Mouse (Mus musculus): ENCODE results near the gene Hao2. TPM values are rescaled to one million over a fixed set of nuclear protein-coding genes. Genes with fewer than 3 reads are reported as not detected.

Gene Hao2
- polyA plus RNA-seq (2014; fragmentation: Illumina TruSeq; extraction: RNeasy Lipid Tissue Mini Kit (QIAGEN cat#74804)), result 203 TPM

DNA sequence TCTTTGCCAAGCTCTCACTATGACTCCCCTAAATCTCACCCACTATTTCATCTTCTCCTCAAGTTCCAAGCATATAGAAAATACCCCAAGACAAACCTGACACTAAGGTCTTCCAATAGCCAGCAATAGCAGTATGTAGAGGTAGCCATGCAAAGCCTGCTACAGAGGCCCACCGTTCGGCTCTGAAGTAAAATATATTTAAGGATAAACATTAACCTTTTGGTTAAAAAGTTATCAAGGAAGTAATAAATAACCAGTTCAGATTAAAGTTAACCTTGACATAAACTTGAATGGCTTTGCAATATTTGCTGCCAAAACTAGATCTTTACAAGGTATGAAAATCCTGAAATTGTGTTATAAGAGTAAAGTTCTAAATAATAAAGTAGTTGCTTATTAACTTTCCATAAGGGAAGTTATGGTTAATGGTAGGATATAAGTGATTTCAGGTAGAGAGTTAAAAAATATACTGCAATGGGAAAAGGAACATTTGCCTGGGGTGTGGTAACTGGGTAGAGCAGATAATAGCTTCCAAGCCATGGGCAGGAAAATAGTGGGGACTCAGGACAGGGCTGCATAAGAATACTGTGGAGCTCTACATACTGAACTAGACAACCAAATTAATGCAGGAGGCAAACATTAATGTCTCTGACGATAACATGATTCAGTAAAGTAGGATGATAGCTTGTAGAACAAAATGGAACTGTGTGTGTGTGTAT is at the start of gene Hao2:
Gene Hao2, minus strand, starts transcription at position 183 of the 716 bp plus-strand sequence.

DNA sequence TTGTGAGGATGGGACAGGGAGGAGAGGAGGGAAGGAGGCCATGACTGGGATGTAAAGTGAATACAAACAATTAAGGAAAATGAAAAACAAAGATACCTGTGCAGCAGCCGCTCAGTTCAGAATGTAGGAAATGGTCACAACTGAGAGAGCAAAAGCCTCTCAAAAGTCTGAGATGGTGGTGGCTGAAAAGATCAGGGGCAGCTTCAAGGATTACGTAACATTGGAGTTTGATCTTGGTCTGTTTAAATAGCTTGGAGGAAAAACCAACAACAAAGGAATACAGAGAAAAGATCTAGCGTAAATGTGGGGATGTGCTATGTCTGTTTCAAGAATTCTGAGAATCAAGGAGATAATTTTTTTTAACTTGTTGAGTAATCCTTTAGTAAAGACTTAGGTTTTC is 33.5 kb downstream of the Hao2 start, which contains the start of gene Hsd3b1:
Gene Hsd3b1, minus strand, starts transcription at position 219 of the 400 bp plus-strand sequence.

Other genes starting within 250 kb of the Hao2 start
- gene Hsd3b2, start 168.7 kb downstream of the Hao2 start, polyA plus RNA-seq (2014; fragmentation: Illumina TruSeq; extraction: RNeasy Lipid Tissue Mini Kit (QIAGEN cat#74804)), result not detected
- gene Hsd3b3, start 130.1 kb downstream of the Hao2 start, polyA plus RNA-seq (2014; fragmentation: Illumina TruSeq; extraction: RNeasy Lipid Tissue Mini Kit (QIAGEN cat#74804)), result not detected
- gene Hsd3b6, start 78.8 kb downstream of the Hao2 start, polyA plus RNA-seq (2014; fragmentation: Illumina TruSeq; extraction: RNeasy Lipid Tissue Mini Kit (QIAGEN cat#74804)), result 0.91 TPM
- gene Hsd3b1, start 33.4 kb downstream of the Hao2 start, polyA plus RNA-seq (2014; fragmentation: Illumina TruSeq; extraction: RNeasy Lipid Tissue Mini Kit (QIAGEN cat#74804)), result 4,270 TPM
- gene Wars2, start 247.8 kb upstream of the Hao2 start, polyA plus RNA-seq (2014; fragmentation: Illumina TruSeq; extraction: RNeasy Lipid Tissue Mini Kit (QIAGEN cat#74804)), result 11.0 TPM

All from ovary, adult 10 weeks (tissue).